Mouse (Mus musculus): ENCODE measurements around the gene Ppp1r12b. TPM values are rescaled to one million over a fixed set of nuclear protein-coding genes. Genes with fewer than 3 reads are reported as not detected.

The Ppp1r12b gene
- total and polyA plus RNA-seq, 3 experiments, result 0.64 to 1.8 (median 1.6) TPM

DNA sequence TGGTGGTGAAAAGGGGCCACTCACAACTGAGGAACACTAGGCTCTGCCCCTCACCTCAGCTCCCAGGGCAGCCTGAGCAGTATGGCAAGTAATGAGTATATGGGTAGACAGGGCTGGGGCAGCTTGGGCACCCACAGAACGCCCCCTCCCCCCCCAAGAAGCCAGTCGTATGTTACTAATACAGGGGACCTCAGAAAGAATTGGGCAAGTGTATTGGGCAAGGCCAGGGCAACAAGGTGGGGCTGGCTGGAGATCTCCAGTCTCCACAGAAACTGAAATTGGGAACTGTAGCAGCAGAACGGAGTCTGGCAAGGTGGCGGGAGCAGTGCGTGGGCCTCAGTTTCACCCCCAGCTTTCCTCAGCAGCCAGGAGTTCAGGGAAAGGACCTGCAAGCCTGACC lies 203.3 kb downstream of the Ppp1r12b start:
- dilution Hi-C loops (cut with MboI; ENCODE audit: extremely low pct_ligation_motif_present, extremely low pct_unique_long_range_greater_than_20kb, low sequenced_read_pairs) (no loop called here), in situ Hi-C loops (cut with MboI; ENCODE audit: low pct_ligation_motif_present, low pct_unique_long_range_greater_than_20kb, low sequenced_read_pairs) (no loop called here)
- TF ChIP-seq POLR2AphosphoS2 (IDR thresholded peaks at IDR 0.05; ENCODE audit: low read depth, low read length) (no peak), IRF4 (IDR thresholded peaks at IDR 0.05; ENCODE audit: low read depth, low read length) (no peak), PAX5 (IDR thresholded peaks at IDR 0.05; ENCODE audit: low read length) (no peak), TCF12 (IDR thresholded peaks at IDR 0.05; ENCODE audit: low read depth, low read length) (no peak), HCFC1 (IDR thresholded peaks at IDR 0.05; ENCODE audit: low read depth, low read length) (no peak), JUN (IDR thresholded peaks at IDR 0.05; ENCODE audit: insufficient read depth, low read depth, low read length) (no peak), MYC (IDR thresholded peaks at IDR 0.05; ENCODE audit: low read depth, low read length) (no peak), ZNF384 (IDR thresholded peaks at IDR 0.05; ENCODE audit: low read depth, low read length) (no peak), MXI1 (IDR thresholded peaks at IDR 0.05; ENCODE audit: low read depth, low read length) (no peak), MEF2A (IDR thresholded peaks at IDR 0.05; ENCODE audit: borderline replicate concordance, low read depth, low read length) (no peak), ZC3H11A (IDR thresholded peaks at IDR 0.05; ENCODE audit: low read depth, low read length) (no peak)

DNA sequence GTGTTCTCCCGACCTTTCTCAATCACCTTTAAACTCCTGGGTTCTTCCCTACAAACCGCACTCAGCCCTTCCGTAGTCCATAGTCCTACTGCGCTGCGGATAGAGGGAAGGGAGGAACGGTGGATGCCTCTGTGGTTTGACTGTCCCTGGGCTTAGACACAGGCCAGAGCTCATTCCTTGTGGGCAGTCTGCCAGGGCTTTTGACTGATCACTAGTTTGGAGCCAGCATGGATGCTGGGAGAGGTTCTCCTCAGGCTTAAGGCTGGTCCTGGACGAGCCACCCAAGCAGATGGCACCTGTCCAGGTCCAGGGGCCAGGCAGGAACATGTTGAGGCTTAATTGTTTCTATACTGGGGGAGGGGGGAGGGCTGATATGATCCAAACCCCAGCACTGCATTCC lies 205.9 kb downstream of the Ppp1r12b start:
- no peak for DNase-seq (ENCODE audit: extremely low read depth)
- H3K36me3 ChIP-seq (replicated peaks in 1 of 2; ENCODE audit: control insufficient read depth in 1 of 2, insufficient read depth in 1 of 2, low read length in 1 of 2), result no peaks in the 10 kb centered on the region
- no peak overlapping the region for H3K9ac ChIP-seq (ENCODE audit: insufficient read depth, low read depth)
- in situ Hi-C loops (cut with MboI; ENCODE audit: low pct_ligation_motif_present, low pct_unique_long_range_greater_than_20kb, low sequenced_read_pairs) (loop anchor here (10.0 kb wide), 1 partner anchor 85 kb away; no protein-coding TSS in a partner anchor), dilution Hi-C loops (cut with MboI; ENCODE audit: extremely low pct_ligation_motif_present, extremely low pct_unique_long_range_greater_than_20kb, low sequenced_read_pairs) (no loop called here)
- H3K79me2 ChIP-seq (replicated peaks; ENCODE audit: control insufficient read depth, extremely low read depth, insufficient read depth, poor library complexity, severe bottlenecking), result no peaks in the 10 kb centered on the region
- peaks cover 73% of the 10 kb centered on the region for H3K27me3 ChIP-seq (replicated peaks)
- H3K4me1 ChIP-seq (ENCODE audit: control insufficient read depth in 1 of 2, insufficient read depth in 2 of 2), result peaks cover 3 to 16% of the 10 kb centered on the region in 2 experiments
- no peak overlapping the region for H3K27ac ChIP-seq (ENCODE audit: insufficient read depth, low read depth)
- no peak overlapping the region for H3K4me3 ChIP-seq (replicated peaks in 1 of 3; ENCODE audit: low read depth in 2 of 3, low read length in 2 of 3, poor library complexity in 1 of 3)
- H3K9me3 ChIP-seq (replicated peaks; ENCODE audit: low read length), result no peaks in the 10 kb centered on the region
- TF ChIP-seq SMC3 (IDR thresholded peaks at IDR 0.05; ENCODE audit: low read depth, low read length) (no peak), MAFK (IDR thresholded peaks at IDR 0.05; ENCODE audit: insufficient replicate concordance, low read length) (no peak), TBP (conservative IDR thresholded peaks at IDR 0.05; ENCODE audit: low read depth, low read length) (no peak), E2F4 (IDR thresholded peaks at IDR 0.05; ENCODE audit: insufficient replicate concordance, low read depth, low read length) (no peak), MYC (IDR thresholded peaks at IDR 0.05; ENCODE audit: low read depth, low read length) (no peak), SIN3A (IDR thresholded peaks at IDR 0.05; ENCODE audit: low read length) (no peak), RAD21 (IDR thresholded peaks at IDR 0.05; ENCODE audit: low read depth, low read length) (no peak), TCF12 (IDR thresholded peaks at IDR 0.05; ENCODE audit: low read depth, low read length) (no peak), USF1 (IDR thresholded peaks at IDR 0.05; ENCODE audit: low read depth, low read length) (no peak), ZC3H11A (IDR thresholded peaks at IDR 0.05; ENCODE audit: low read depth, low read length) (no peak), CTCF (conservative IDR thresholded peaks at IDR 0.05 in 1 of 2, IDR thresholded peaks at IDR 0.05 in 1 of 2; ENCODE audit: low read depth in 2 of 2, low read length in 2 of 2) (no peak), JUN (IDR thresholded peaks at IDR 0.05; ENCODE audit: insufficient read depth, low read depth, low read length) (no peak), MEF2A (IDR thresholded peaks at IDR 0.05; ENCODE audit: borderline replicate concordance, low read depth, low read length) (no peak)
- no peak overlapping the region for H3K4me2 ChIP-seq (ENCODE audit: insufficient read depth, low read depth, poor library complexity, severe bottlenecking)

More for the DNA sequence above, 203.3 kb downstream of the Ppp1r12b start:
- H3K79me2 ChIP-seq (replicated peaks; ENCODE audit: control insufficient read depth, extremely low read depth, insufficient read depth, poor library complexity, severe bottlenecking), result no peaks in the 10 kb centered on the region
- peaks cover 49% of the 10 kb centered on the region for H3K27me3 ChIP-seq (replicated peaks)
- H3K36me3 ChIP-seq (replicated peaks in 1 of 2; ENCODE audit: control insufficient read depth in 1 of 2, insufficient read depth in 1 of 2, low read length in 1 of 2), result no peaks in the 10 kb centered on the region
- peaks cover 0 to 7% of the 10 kb centered on the region in 2 experiments; a peak in 2 of 4 replicates for H3K4me1 ChIP-seq (ENCODE audit: control insufficient read depth in 1 of 2, insufficient read depth in 2 of 2)
- no peak overlapping the region for H3K9ac ChIP-seq (ENCODE audit: insufficient read depth, low read depth)
- no peaks in the 10 kb centered on the region for H3K9me3 ChIP-seq (replicated peaks; ENCODE audit: low read length)
- H3K4me3 ChIP-seq (replicated peaks in 1 of 3; ENCODE audit: low read depth in 2 of 3, low read length in 2 of 3, poor library complexity in 1 of 3), result no peak overlapping the region
- H3K4me2 ChIP-seq (ENCODE audit: insufficient read depth, low read depth, poor library complexity, severe bottlenecking), result no peak overlapping the region
- no peak overlapping the region for H3K27ac ChIP-seq (ENCODE audit: insufficient read depth, low read depth)
- DNase-seq (ENCODE audit: extremely low read depth), result no peak

Measured in CH12.LX (cell line).